Mouse (Mus musculus) embryonic facial prominence, embryonic 14.5 days (tissue): Measurements from ENCODE around the gene Fam71f1. TPM values are rescaled to one million over a fixed set of nuclear protein-coding genes. Genes with fewer than 3 reads are reported as not detected.

ENCODE experiments used
- ATAC-seq: fragments of 200-750 bp; cut with Nextera tagmentation; 2 replicates; pipeline ENCODE4 v1.8.0; 2017; ENCODE audit warnings: low read depth, moderate number of reproducible peaks, moderate TSS enrichment
- DNase-seq: peaks from one replicate; pipeline ENCODE4 v3.0.0-alpha.2; 2015; ENCODE audit warnings: low spot score
- H3K27ac ChIP-seq: fragments of 300-500 bp; sonication (generic); replicated peaks from 2 replicates; pipeline ENCODE4 v1.5.1; 2014; ENCODE audit warnings: low read depth, mild to moderate bottlenecking, low read length, moderate library complexity
- H3K27me3 ChIP-seq: fragments of 300-500 bp; sonication (generic); replicated peaks from 2 replicates; pipeline ENCODE4 v1.6.1; 2014; ENCODE audit warnings: low read length; ENCODE audit not compliant: control insufficient read depth, insufficient read depth
- H3K36me3 ChIP-seq: fragments of 300-500 bp; sonication (generic); 2 replicates; pipeline ENCODE4 v1.6.1; 2014; ENCODE audit warnings: low read length, mixed read lengths; ENCODE audit not compliant: control insufficient read depth, insufficient read depth
- H3K4me1 ChIP-seq: fragments of 300-500 bp; sonication (generic); 2 replicates; pipeline ENCODE4 v1.6.1; 2014; ENCODE audit warnings: antibody characterized with exemption, low read length; ENCODE audit not compliant: control insufficient read depth, insufficient read depth
- H3K4me2 ChIP-seq: fragments of 300-500 bp; sonication (generic); 2 replicates; pipeline ENCODE4 v1.6.1; 2014; ENCODE audit warnings: low read depth, mild to moderate bottlenecking, low read length, moderate library complexity, mixed read lengths
- H3K4me3 ChIP-seq: fragments of 300-500 bp; sonication (generic); 2 replicates; pipeline ENCODE4 v1.5.1; 2014; ENCODE audit warnings: low read depth, mild to moderate bottlenecking, low read length
- H3K9ac ChIP-seq: fragments of 300-500 bp; sonication (generic); 2 replicates; pipeline ENCODE4 v1.6.1; 2014; ENCODE audit warnings: low read depth, mild to moderate bottlenecking, low read length, moderate library complexity, mixed read lengths
- H3K9me3 ChIP-seq: fragments of 300-500 bp; sonication (generic); 2 replicates; pipeline ENCODE4 v1.6.1; 2016; ENCODE audit warnings: low read length; ENCODE audit not compliant: control insufficient read depth
- WGBS: fragments of 180-500 bp; shearing (Covaris S2); extraction: QIAGEN DNeasy Blood & Tissue Kit; methylation state at CpG from one replicate; pipeline ENCODE4 v1.1.7; 2014; 5-methylcytosine and 5-hydroxymethylcytosine counted together
- polyA plus RNA-seq: library from polyadenylated mRNA; unstranded; fragments of >200 nt; fragmentation: Nextera tagmentation; extraction: Ambion mirVana; gene quantifications from 2 replicates; pipeline ENCODE4 v1.2.1, GENCODE M21; 2014

The Fam71f1 gene
- 0.17 and 0.42 TPM in 2 replicates for polyA plus RNA-seq

- H3K4me2 ChIP-seq: no peak within 1 kb of the TSS
- DNase-seq: peak; percentile 58
- ATAC-seq: 0 out of 2 replicates have a peak, but pooled peaks have one; percentile 22
These were observed at the start of gene Fam71f1 for GRCm38 (mm10) chr6:29318879-29319278. Gene Fam71f1 (plus strand): TSS chr6:29319140.

GRCm38 (mm10) chr6:29270961-29271360 lies 48.0 kb upstream of the Fam71f1 start:
- Histone ChIP-seq H3K27ac (no peak overlapping the region), H3K9ac (no peak overlapping the region), H3K27me3 (no peaks in the 10 kb centered on the region), H3K4me1 (peaks cover 3% of the 10 kb centered on the region; the same call in 1 of the 2 replicates), H3K4me3 (no peak overlapping the region), H3K4me2 (no peak overlapping the region), H3K36me3 (peaks cover 18% of the 10 kb centered on the region), H3K9me3 (no peaks in the 10 kb centered on the region)
- DNase-seq (peak; percentile 16), ATAC-seq (no peak)
- WGBS: 7% methylated on average over 8 of the region's 8 CpGs

More at GRCm38 (mm10) chr6:29318879-29319278, at the start of gene Fam71f1:
- Histone ChIP-seq H3K27ac (no peak within 1 kb of the TSS), H3K36me3 (no peaks in the 10 kb centered on the region), H3K4me3 (no peak within 1 kb of the TSS), H3K9ac (no peak within 1 kb of the TSS), H3K4me1 (no peaks in the 10 kb centered on the region), H3K27me3 (no peaks in the 10 kb centered on the region), H3K9me3 (no peaks in the 10 kb centered on the region)
- WGBS: 62% methylated on average over 4 of the region's 5 CpGs

GRCm38 (mm10) chr6:29272312-29273072 lies 46.4 kb upstream of the Fam71f1 start, which contains the start of gene Hilpda:
Gene Hilpda (plus strand): TSS chr6:29272488.
- peak within 1 kb of the TSS; percentile 71 for H3K4me2 ChIP-seq
- under 1% methylated on average over 45 of the region's 46 CpGs for WGBS
- DNase-seq (peak; percentile 97), ATAC-seq (peak; percentile 100)
- H3K27me3 ChIP-seq: no peaks in the 10 kb centered on the region
- H3K9me3 ChIP-seq: no peaks in the 10 kb centered on the region
- H3K4me1 ChIP-seq: peaks cover 3% of the 10 kb centered on the region; the same call in 1 of the 2 replicates
- H3K4me3 ChIP-seq: peak within 1 kb of the TSS; percentile 76
- peak within 1 kb of the TSS; percentile 83 for H3K9ac ChIP-seq
- H3K36me3 ChIP-seq: peaks cover 18% of the 10 kb centered on the region
- H3K27ac ChIP-seq: peak within 1 kb of the TSS; percentile 72

GRCm38 (mm10) chr6:29276746-29277145 lies 42.2 kb upstream of the Fam71f1 start:
- Histone ChIP-seq H3K27me3 (no peaks in the 10 kb centered on the region), H3K27ac (no peak overlapping the region), H3K4me3 (no peak overlapping the region), H3K4me2 (no peak overlapping the region), H3K9me3 (no peaks in the 10 kb centered on the region), H3K4me1 (peaks cover 3% of the 10 kb centered on the region; the same call in 1 of the 2 replicates), H3K9ac (no peak overlapping the region), H3K36me3 (peaks cover 18% of the 10 kb centered on the region)
- no peak for DNase-seq
- no peak for ATAC-seq
- WGBS: 93% methylated on average over 5 of the region's 5 CpGs

GRCm38 (mm10) chr6:29278513-29279267 lies 40.2 kb upstream of the Fam71f1 start:
- H3K27me3 ChIP-seq: no peaks in the 10 kb centered on the region
- peak; percentile 57; the same call in 1 of the 2 replicates for ATAC-seq
- 30% methylated on average over 8 of the region's 8 CpGs for WGBS
- no peak overlapping the region for H3K4me3 ChIP-seq
- H3K27ac ChIP-seq: no peak overlapping the region
- no peaks in the 10 kb centered on the region for H3K9me3 ChIP-seq
- H3K4me2 ChIP-seq: no peak overlapping the region
- H3K4me1 ChIP-seq: no peaks in the 10 kb centered on the region; the same call in 1 of the 2 replicates
- H3K9ac ChIP-seq: no peak overlapping the region
- DNase-seq: peak; percentile 79
- peaks cover 18% of the 10 kb centered on the region for H3K36me3 ChIP-seq

GRCm38 (mm10) chr6:29279293-29279692 lies 39.6 kb upstream of the Fam71f1 start, which contains the start of gene Fam71f2:
Gene Fam71f2 (plus strand): TSS chr6:29279593.
- WGBS: 79% methylated on average over 8 of the region's 8 CpGs
- H3K4me2 ChIP-seq: no peak within 1 kb of the TSS
- H3K9me3 ChIP-seq: no peaks in the 10 kb centered on the region
- ATAC-seq: no peak
- peaks cover 15% of the 10 kb centered on the region for H3K36me3 ChIP-seq
- no peaks in the 10 kb centered on the region for H3K27me3 ChIP-seq
- no peak within 1 kb of the TSS for H3K27ac ChIP-seq
- no peak within 1 kb of the TSS for H3K4me3 ChIP-seq
- no peaks in the 10 kb centered on the region for H3K4me1 ChIP-seq
- H3K9ac ChIP-seq: no peak within 1 kb of the TSS
- DNase-seq: no peak

GRCm38 (mm10) chr6:29280671-29281070 lies 38.3 kb upstream of the Fam71f1 start:
- no peak overlapping the region for H3K4me3 ChIP-seq
- no peak overlapping the region for H3K27ac ChIP-seq
- 0 out of 2 replicates have a peak, but pooled peaks cover 2% of the 10 kb centered on the region for H3K36me3 ChIP-seq
- 37% methylated on average over 7 of the region's 7 CpGs for WGBS
- no peak for DNase-seq
- no peak overlapping the region for H3K9ac ChIP-seq
- ATAC-seq: no peak
- no peaks in the 10 kb centered on the region for H3K27me3 ChIP-seq
- H3K9me3 ChIP-seq: no peaks in the 10 kb centered on the region
- H3K4me2 ChIP-seq: no peak overlapping the region
- no peaks in the 10 kb centered on the region for H3K4me1 ChIP-seq

GRCm38 (mm10) chr6:29286870-29287269 lies 32.1 kb upstream of the Fam71f1 start:
- no peak overlapping the region for H3K4me2 ChIP-seq
- H3K9me3 ChIP-seq: no peaks in the 10 kb centered on the region
- WGBS: 69% methylated on average over 7 of the region's 7 CpGs
- DNase-seq (no peak), ATAC-seq (no peak)
- H3K9ac ChIP-seq: no peak overlapping the region
- H3K36me3 ChIP-seq: no peaks in the 10 kb centered on the region
- H3K4me3 ChIP-seq: no peak overlapping the region
- no peaks in the 10 kb centered on the region for H3K27me3 ChIP-seq
- H3K4me1 ChIP-seq: no peaks in the 10 kb centered on the region
- H3K27ac ChIP-seq: no peak overlapping the region
